Mouse (Mus musculus): ENCODE measurements at regions not wholly inside any gene's neighbourhood (a gene's known extent, or its start where the extent isn't known, plus 50 kb on each side); places are given as distances from the start of the nearest gene placed in this dataset.

DNA sequence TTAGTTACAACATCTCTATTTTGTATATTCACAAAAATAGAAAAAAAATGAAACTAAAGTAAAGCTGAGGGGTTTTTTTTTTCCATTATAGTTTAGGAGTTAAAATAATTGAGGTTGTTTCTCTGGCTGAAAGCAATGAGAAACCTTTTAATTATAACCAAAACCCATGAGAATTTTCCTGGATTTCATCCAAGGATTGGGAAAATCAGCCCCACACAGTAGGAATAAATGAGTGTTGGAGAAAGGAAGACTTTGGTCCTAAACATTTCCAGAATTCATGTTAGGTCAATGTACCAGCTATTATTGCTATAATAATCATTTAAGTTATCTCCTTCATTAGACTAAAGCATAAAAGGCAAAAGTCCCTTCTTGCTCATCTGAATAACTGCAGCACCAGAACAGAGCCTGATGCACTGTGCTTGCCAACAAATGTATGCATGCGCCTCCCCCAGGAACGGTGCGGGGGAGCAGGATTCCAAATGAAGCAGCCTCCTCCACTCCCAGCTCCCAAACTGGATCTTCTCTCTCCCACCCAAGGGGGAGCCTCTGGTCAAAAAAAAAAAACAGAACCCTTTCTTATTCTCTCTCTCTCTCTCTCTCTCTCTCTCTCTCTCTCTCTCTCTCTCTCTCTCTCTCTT, 153.0 kb downstream of the Galc start:
- Histone ChIP-seq H3K27me3 (ENCODE audit: control insufficient read depth, insufficient read depth, low read length) (no peaks in the 10 kb centered on the region), H3K4me1 (replicated peaks; ENCODE audit: control insufficient read depth, insufficient read depth, low read length) (no peaks in the 10 kb centered on the region), H3K4me3 (ENCODE audit: control insufficient read depth, insufficient read depth, low read length) (no peak overlapping the region), H3K36me3 (ENCODE audit: control insufficient read depth, insufficient read depth, low read length) (no peaks in the 10 kb centered on the region), H3K27ac (ENCODE audit: control insufficient read depth, insufficient read depth, low read length) (no peak overlapping the region)
- 64% methylated on average over 3 of the region's 3 CpGs for WGBS
- no peak for TF ChIP-seq CTCF (IDR thresholded peaks at IDR 0.05; ENCODE audit: borderline replicate concordance, control insufficient read depth, extremely low read depth, insufficient read depth, low read length, poor library complexity)
- TF ChIP-seq POLR2A (IDR thresholded peaks at IDR 0.05; ENCODE audit: control insufficient read depth, extremely low read depth, insufficient read depth, low read length, poor library complexity): no peak
- DNase-seq: no peak

DNA sequence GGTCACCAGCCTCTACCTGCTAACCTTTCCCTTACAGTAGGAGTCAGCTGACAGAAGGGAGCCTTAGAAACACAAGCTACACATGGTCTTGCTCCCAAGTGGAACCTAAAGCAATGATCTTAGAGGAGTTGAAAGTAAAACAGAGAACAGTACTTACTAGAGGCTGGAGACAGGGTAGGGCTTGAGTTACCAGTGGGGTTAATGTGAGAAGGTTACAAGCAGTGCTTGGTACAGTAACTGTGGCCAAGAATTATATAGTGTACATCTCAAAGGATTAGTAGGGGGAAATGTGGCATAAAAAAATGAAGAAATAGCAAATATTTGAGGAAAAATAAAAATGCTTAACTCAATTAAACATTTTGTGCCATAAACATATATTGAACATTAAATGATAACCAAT, 153.5 kb downstream of the Galc start:
- Histone ChIP-seq H3K4me3 (ENCODE audit: control insufficient read depth, insufficient read depth, low read length) (no peak overlapping the region), H3K27ac (ENCODE audit: control insufficient read depth, insufficient read depth, low read length) (no peak overlapping the region), H3K27me3 (ENCODE audit: control insufficient read depth, insufficient read depth, low read length) (no peaks in the 10 kb centered on the region), H3K4me1 (replicated peaks; ENCODE audit: control insufficient read depth, insufficient read depth, low read length) (no peaks in the 10 kb centered on the region), H3K36me3 (ENCODE audit: control insufficient read depth, insufficient read depth, low read length) (no peaks in the 10 kb centered on the region)
- no peak for DNase-seq
- TF ChIP-seq POLR2A (IDR thresholded peaks at IDR 0.05; ENCODE audit: control insufficient read depth, extremely low read depth, insufficient read depth, low read length, poor library complexity) (no peak), CTCF (IDR thresholded peaks at IDR 0.05; ENCODE audit: borderline replicate concordance, control insufficient read depth, extremely low read depth, insufficient read depth, low read length, poor library complexity) (no peak)

DNA sequence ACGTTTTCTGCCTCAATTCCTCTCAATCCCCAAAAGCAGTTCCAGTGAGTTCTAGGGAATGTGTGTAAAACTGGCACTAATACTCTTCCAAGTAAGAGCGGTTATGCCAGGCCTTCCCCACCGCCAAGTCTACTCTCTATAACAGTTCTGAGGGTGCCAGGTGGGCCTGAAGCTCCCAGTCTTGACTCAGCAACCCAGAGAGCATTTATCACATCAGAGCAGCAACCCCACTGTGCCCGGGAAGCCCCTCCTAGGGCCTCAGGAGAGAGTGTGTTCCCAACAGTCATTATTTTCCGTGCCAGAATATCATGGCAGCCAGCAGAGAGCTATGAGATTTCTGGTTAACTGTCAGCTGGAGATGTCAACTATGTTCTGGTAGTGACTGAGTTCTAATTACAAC, 169.1 kb downstream of the Galc start:
- no peaks in the 10 kb centered on the region for H3K27me3 ChIP-seq (ENCODE audit: control insufficient read depth, insufficient read depth, low read length)
- 74% methylated on average over 5 of the region's 5 CpGs for WGBS
- no peak for DNase-seq
- H3K4me3 ChIP-seq (ENCODE audit: control insufficient read depth, insufficient read depth, low read length): no peak overlapping the region
- TF ChIP-seq POLR2A (IDR thresholded peaks at IDR 0.05; ENCODE audit: control insufficient read depth, extremely low read depth, insufficient read depth, low read length, poor library complexity): no peak
- TF ChIP-seq CTCF (IDR thresholded peaks at IDR 0.05; ENCODE audit: borderline replicate concordance, control insufficient read depth, extremely low read depth, insufficient read depth, low read length, poor library complexity): no peak
- no peaks in the 10 kb centered on the region for H3K36me3 ChIP-seq (ENCODE audit: control insufficient read depth, insufficient read depth, low read length)
- no peak overlapping the region for H3K27ac ChIP-seq (ENCODE audit: control insufficient read depth, insufficient read depth, low read length)
- no peaks in the 10 kb centered on the region for H3K4me1 ChIP-seq (replicated peaks; ENCODE audit: control insufficient read depth, insufficient read depth, low read length)

DNA sequence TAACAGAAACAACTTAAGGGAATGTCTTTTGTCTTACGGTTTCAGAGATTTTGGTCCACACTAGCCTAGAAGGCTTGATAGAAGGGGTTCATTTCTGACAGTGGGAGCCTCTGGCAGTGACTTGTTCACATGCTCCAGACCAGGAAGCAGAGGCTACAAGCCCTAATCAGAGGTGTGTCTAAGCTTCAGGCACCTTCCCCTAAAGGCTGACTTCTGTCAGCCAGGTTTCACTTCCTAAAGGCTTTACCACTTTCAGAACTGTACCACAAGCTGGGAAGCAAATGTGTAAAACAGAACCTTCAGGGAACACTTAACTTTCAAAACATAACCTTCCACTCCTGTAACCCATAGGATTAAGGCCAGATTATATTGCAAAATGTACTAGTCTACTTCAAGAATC, 180.9 kb downstream of the Galc start:
- Histone ChIP-seq H3K36me3 (ENCODE audit: control insufficient read depth, insufficient read depth, low read length) (no peaks in the 10 kb centered on the region), H3K27ac (ENCODE audit: control insufficient read depth, insufficient read depth, low read length) (no peak overlapping the region), H3K4me1 (replicated peaks; ENCODE audit: control insufficient read depth, insufficient read depth, low read length) (no peaks in the 10 kb centered on the region), H3K27me3 (ENCODE audit: control insufficient read depth, insufficient read depth, low read length) (no peaks in the 10 kb centered on the region), H3K4me3 (ENCODE audit: control insufficient read depth, insufficient read depth, low read length) (no peak overlapping the region)
- no peak for DNase-seq
- TF ChIP-seq POLR2A (IDR thresholded peaks at IDR 0.05; ENCODE audit: control insufficient read depth, extremely low read depth, insufficient read depth, low read length, poor library complexity): no peak
- TF ChIP-seq CTCF (IDR thresholded peaks at IDR 0.05; ENCODE audit: borderline replicate concordance, control insufficient read depth, extremely low read depth, insufficient read depth, low read length, poor library complexity): no peak
- WGBS: 94% methylated on average over 1 of the region's 1 CpGs

DNA sequence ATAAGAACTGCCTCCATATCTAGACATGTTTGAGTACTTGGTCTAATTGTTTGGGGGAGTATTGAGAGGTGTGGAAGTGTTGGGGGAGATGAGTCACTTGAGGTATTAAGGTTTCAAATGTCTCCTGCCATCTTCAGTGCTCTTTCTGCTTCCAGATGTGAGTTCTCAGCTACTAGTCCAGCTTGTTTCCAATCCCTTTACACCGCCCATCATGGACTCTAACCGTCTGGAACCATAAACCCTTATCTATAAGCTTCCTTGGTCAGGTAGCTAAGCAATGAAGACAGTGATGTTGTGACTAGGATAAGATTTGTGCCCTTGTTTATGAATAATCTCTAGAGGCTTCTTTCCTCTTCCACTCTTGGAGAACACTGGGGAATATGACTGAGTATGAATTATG, 183.7 kb downstream of the Galc start:
- Histone ChIP-seq H3K27ac (ENCODE audit: control insufficient read depth, insufficient read depth, low read length) (no peak overlapping the region), H3K4me3 (ENCODE audit: control insufficient read depth, insufficient read depth, low read length) (no peak overlapping the region), H3K36me3 (ENCODE audit: control insufficient read depth, insufficient read depth, low read length) (no peaks in the 10 kb centered on the region), H3K4me1 (replicated peaks; ENCODE audit: control insufficient read depth, insufficient read depth, low read length) (no peaks in the 10 kb centered on the region), H3K27me3 (ENCODE audit: control insufficient read depth, insufficient read depth, low read length) (no peaks in the 10 kb centered on the region)
- TF ChIP-seq CTCF (IDR thresholded peaks at IDR 0.05; ENCODE audit: borderline replicate concordance, control insufficient read depth, extremely low read depth, insufficient read depth, low read length, poor library complexity) (no peak), POLR2A (IDR thresholded peaks at IDR 0.05; ENCODE audit: control insufficient read depth, extremely low read depth, insufficient read depth, low read length, poor library complexity) (no peak)
- DNase-seq: no peak
- WGBS: 85% methylated on average over 2 of the region's 2 CpGs

DNA sequence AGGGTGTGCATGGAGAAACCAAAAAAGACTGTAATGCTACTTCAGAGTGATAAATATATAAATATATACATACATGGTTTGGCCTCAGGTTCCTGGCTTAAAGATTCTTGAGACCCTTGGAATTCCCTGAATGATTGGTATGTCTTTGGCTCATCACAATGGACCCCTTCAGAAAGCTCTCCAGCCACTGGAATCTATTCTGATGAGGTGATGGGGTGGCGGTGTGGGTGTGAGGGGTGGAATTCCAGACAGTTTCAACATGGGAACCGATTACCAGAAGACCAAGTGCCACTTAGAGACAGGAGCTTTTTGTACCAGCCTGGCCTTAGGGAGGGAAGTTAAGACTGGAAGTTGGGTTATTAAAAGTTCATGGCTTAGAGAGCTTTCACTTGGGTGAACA, 190.1 kb downstream of the Galc start:
- Histone ChIP-seq H3K4me3 (ENCODE audit: control insufficient read depth, insufficient read depth, low read length) (no peak overlapping the region), H3K4me1 (replicated peaks; ENCODE audit: control insufficient read depth, insufficient read depth, low read length) (no peaks in the 10 kb centered on the region), H3K27ac (ENCODE audit: control insufficient read depth, insufficient read depth, low read length) (no peak overlapping the region), H3K36me3 (ENCODE audit: control insufficient read depth, insufficient read depth, low read length) (no peaks in the 10 kb centered on the region), H3K27me3 (ENCODE audit: control insufficient read depth, insufficient read depth, low read length) (no peaks in the 10 kb centered on the region)
- DNase-seq: no peak
- 89% methylated on average over 2 of the region's 2 CpGs for WGBS
- no peak for TF ChIP-seq CTCF (IDR thresholded peaks at IDR 0.05; ENCODE audit: borderline replicate concordance, control insufficient read depth, extremely low read depth, insufficient read depth, low read length, poor library complexity)
- TF ChIP-seq POLR2A (IDR thresholded peaks at IDR 0.05; ENCODE audit: control insufficient read depth, extremely low read depth, insufficient read depth, low read length, poor library complexity): no peak

Measured in thymus, adult 2 months (tissue).